Mouse (Mus musculus) myocyte (in vitro differentiated cells): ENCODE measurements around the gene Vmo1. TPM values are rescaled to one million over a fixed set of nuclear protein-coding genes. Genes with fewer than 3 reads are reported as not detected.
"Not testable (repeated sequence)": the region's sequence is repeated elsewhere in the genome, so short reads cannot be mapped to it uniquely, and the experiment has no call there.

Experiments
- H3K27me3 ChIP-seq: one replicate; pipeline ENCODE4 v1.6.1; 2011; ENCODE audit not compliant: control insufficient read depth, insufficient read depth, insufficient read length
- H3K36me3 ChIP-seq: one replicate; pipeline ENCODE4 v1.6.1; 2011; ENCODE audit not compliant: control insufficient read depth, insufficient read depth
- H3K4me2 ChIP-seq: one replicate; pipeline ENCODE4 v1.6.1; 2011; ENCODE audit warnings: low read depth, control low read depth
- H3K4me3 ChIP-seq: one replicate; pipeline ENCODE4 v1.5.1; 2011; ENCODE audit warnings: mild to moderate bottlenecking, control low read depth, moderate library complexity
- H3K79me2 ChIP-seq: one replicate; pipeline ENCODE4 v1.6.1; 2011; ENCODE audit not compliant: control insufficient read depth, insufficient read depth
- H3ac ChIP-seq: one replicate; pipeline ENCODE4 v1.6.1; 2011; ENCODE audit not compliant: control insufficient read depth, insufficient read length
- CEBPB ChIP-seq: IDR thresholded peaks from 2 replicates; pipeline ENCODE4 v1.6.1; 2011; ENCODE audit warnings: mild to moderate bottlenecking, moderate library complexity; ENCODE audit not compliant: poor library complexity, insufficient read depth, severe bottlenecking
- E2F4 ChIP-seq: IDR thresholded peaks from one replicate; pipeline ENCODE4 v1.6.1; 2011; ENCODE audit warnings: mild to moderate bottlenecking, control low read depth, moderate library complexity; ENCODE audit not compliant: insufficient read depth
- MAX ChIP-seq: IDR thresholded peaks from one replicate; pipeline ENCODE4 v1.6.1; 2011; ENCODE audit warnings: low read depth, mild to moderate bottlenecking, control low read depth
- MYOD1 ChIP-seq, 3 experiments: IDR thresholded peaks; one replicate each; pipeline ENCODE4 v1.6.1; 2011; ENCODE audit warnings: control low read depth in 2 of 3, low read depth in 2 of 3, mild to moderate bottlenecking in 2 of 3, moderate library complexity in 1 of 3; ENCODE audit not compliant: insufficient read length in 2 of 3, control insufficient read depth in 1 of 3
- MYOG ChIP-seq, 3 experiments: IDR thresholded peaks; one replicate each; pipeline ENCODE4 v1.6.1; 2011; ENCODE audit warnings: control low read depth in 2 of 3, low read depth in 2 of 3, mild to moderate bottlenecking in 2 of 3; ENCODE audit not compliant: insufficient read length in 2 of 3, control insufficient read depth in 1 of 3, insufficient read depth in 1 of 3
- POLR2A ChIP-seq: IDR thresholded peaks from one replicate; pipeline ENCODE4 v1.6.1; 2011; ENCODE audit warnings: low read depth, mild to moderate bottlenecking, control low read depth, moderate library complexity; ENCODE audit not compliant: insufficient read length
- POLR2AphosphoS2 ChIP-seq: IDR thresholded peaks from one replicate; pipeline ENCODE4 v1.6.1; 2011; ENCODE audit warnings: low read depth, control low read depth; ENCODE audit not compliant: insufficient read length
- REST ChIP-seq: IDR thresholded peaks from one replicate; pipeline ENCODE4 v1.6.1; 2011; ENCODE audit warnings: mild to moderate bottlenecking, control low read depth, moderate library complexity; ENCODE audit not compliant: insufficient read depth, insufficient read length
- SRF ChIP-seq: IDR thresholded peaks from one replicate; pipeline ENCODE4 v1.6.1; 2011; ENCODE audit warnings: low read depth; ENCODE audit not compliant: control insufficient read depth, insufficient read length
- TCF12 ChIP-seq: IDR thresholded peaks from one replicate; pipeline ENCODE4 v1.6.1; 2011; ENCODE audit warnings: mild to moderate bottlenecking, control low read depth; ENCODE audit not compliant: poor library complexity, insufficient read depth, severe bottlenecking
- TCF3 ChIP-seq: IDR thresholded peaks from one replicate; pipeline ENCODE4 v1.6.1; 2011; ENCODE audit warnings: low read depth, control low read depth; ENCODE audit not compliant: insufficient read length
- USF1 ChIP-seq: IDR thresholded peaks from one replicate; pipeline ENCODE4 v1.6.1; 2011; ENCODE audit warnings: low read depth, mild to moderate bottlenecking, control low read depth, moderate library complexity
- polyA plus RNA-seq: library from polyadenylated mRNA; unstranded; fragments of >200 nt; fragmentation: generic; extraction: Trizol; gene quantifications from one replicate; pipeline ENCODE4 v1.2.1, GENCODE M21; 2012; ENCODE audit warnings: missing spikeins

Vmo1 gene
- polyA plus RNA-seq, 1 experiment = not detected

GRCm38 (mm10) chr11:70540928-70541327, 26.5 kb upstream of the Vmo1 start:
- Histone ChIP-seq H3K27me3 (no peaks in the 10 kb centered on the region), H3K4me2 (peak overlapping the region; percentile 70), H3K4me3 (peak overlapping the region; percentile 32), H3K36me3 (no peaks in the 10 kb centered on the region), H3K79me2 (no peaks in the 10 kb centered on the region), H3ac (no peak overlapping the region)
- TF ChIP-seq MYOD1 (IDR thresholded peaks at IDR 0.05; ENCODE audit: control insufficient read depth in 1 of 3, insufficient read length in 2 of 3, low read depth in 2 of 3) (no peak), POLR2AphosphoS2 (no peak), CEBPB (no peak), POLR2A (no peak), TCF3 (no peak), REST (no peak), E2F4 (no peak), MAX (no peak), USF1 (no peak), MYOG (IDR thresholded peaks at IDR 0.05; ENCODE audit: control insufficient read depth in 1 of 3, insufficient read depth in 1 of 3, insufficient read length in 2 of 3, low read depth in 2 of 3) (no peak)

DNA sequence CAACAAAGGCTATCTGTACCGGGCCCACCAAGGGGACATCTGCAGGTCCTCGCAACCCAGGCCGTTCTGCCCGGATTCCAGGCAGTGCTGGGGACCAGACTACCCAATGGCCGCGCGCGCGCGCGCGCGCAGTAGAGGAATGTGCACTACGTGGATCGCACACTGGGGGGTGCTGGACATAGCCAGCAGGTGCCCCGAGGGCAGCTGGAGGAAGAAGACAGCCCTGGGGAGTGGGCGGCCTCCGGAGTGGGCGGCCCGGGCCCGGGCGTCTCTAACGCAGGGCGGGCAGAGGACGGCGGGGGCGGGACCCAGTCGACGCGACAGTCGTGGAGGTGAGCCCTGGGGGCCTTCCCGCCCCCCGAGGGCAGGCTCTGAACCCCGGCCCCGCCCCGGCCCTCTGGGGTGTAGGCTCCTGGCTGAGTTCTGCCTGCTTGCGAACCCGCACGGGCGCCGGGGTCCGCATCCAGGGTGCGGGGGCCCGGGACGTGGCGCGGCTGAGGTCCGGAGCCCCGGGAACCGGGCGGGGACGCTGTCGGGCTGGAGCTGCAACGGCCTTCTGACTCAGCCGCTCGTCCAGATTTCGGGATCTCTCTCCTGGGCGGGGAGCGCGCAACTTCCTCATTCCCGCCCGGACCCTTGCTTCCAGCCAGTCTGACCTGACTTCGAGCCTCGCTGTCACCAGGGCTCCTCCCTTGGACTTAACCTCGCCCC, 25.6 kb upstream of the Vmo1 start, which contains the start of gene Pld2:
Gene Pld2, plus strand, starts transcription at position 188 of the 711 bp plus-strand sequence.
- H3K79me2 ChIP-seq = no peaks in the 10 kb centered on the region
- H3ac ChIP-seq = peak within 1 kb of the TSS; percentile 3
- peak within 1 kb of the TSS; percentile 70 for H3K4me2 ChIP-seq
- H3K4me3 ChIP-seq = peak within 1 kb of the TSS; percentile 32
- H3K36me3 ChIP-seq = no peaks in the 10 kb centered on the region
- H3K27me3 ChIP-seq = no peaks in the 10 kb centered on the region
- TF ChIP-seq E2F4 = no peak
- peak in 2 of 3 experiments; percentile 72 to 82 for TF ChIP-seq MYOG (IDR thresholded peaks at IDR 0.05; ENCODE audit: control insufficient read depth in 1 of 3, insufficient read depth in 1 of 3, insufficient read length in 2 of 3, low read depth in 2 of 3)
- TF ChIP-seq TCF12 = no peak
- TF ChIP-seq REST = no peak
- no peak for TF ChIP-seq MAX
- TF ChIP-seq USF1 = no peak
- peak; percentile 34 for TF ChIP-seq POLR2AphosphoS2
- TF ChIP-seq CEBPB = no peak
- TF ChIP-seq MYOD1 (IDR thresholded peaks at IDR 0.05; ENCODE audit: control insufficient read depth in 1 of 3, insufficient read length in 2 of 3, low read depth in 2 of 3) = peak in 2 of 3 experiments; percentile 73 to 83
- peak; percentile 46 for TF ChIP-seq POLR2A
- no peak for TF ChIP-seq TCF3
- TF ChIP-seq SRF = no peak

DNA sequence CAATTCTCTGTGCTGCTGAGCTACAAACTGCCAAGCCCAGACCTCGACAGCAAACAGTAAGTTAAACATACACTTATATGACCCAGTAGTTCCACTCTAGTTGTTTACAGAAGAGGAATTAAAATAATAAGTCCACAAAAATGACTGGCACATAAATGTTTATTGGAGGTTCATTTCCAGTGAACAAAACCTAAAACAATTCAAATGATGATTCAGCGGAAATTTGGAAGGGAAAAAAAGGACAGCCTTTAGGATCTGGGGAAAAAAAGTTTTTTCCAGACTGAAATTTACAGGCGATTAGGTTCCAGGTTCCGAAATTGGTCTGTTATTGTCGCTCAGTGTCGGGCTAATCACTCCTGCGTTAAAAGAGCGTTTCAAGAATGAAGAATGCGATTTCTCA, 25.0 kb upstream of the Vmo1 start:
- Histone ChIP-seq H3K4me3 (peak overlapping the region; percentile 32), H3K79me2 (no peaks in the 10 kb centered on the region), H3ac (peak overlapping the region; percentile 3), H3K4me2 (peak overlapping the region; percentile 70), H3K36me3 (no peaks in the 10 kb centered on the region), H3K27me3 (no peaks in the 10 kb centered on the region)
- TF ChIP-seq USF1 = no peak
- TF ChIP-seq MYOG (IDR thresholded peaks at IDR 0.05; ENCODE audit: control insufficient read depth in 1 of 3, insufficient read depth in 1 of 3, insufficient read length in 2 of 3, low read depth in 2 of 3) = no peak
- TF ChIP-seq E2F4 = no peak
- TF ChIP-seq MAX = no peak
- no peak for TF ChIP-seq POLR2AphosphoS2
- no peak for TF ChIP-seq REST
- TF ChIP-seq MYOD1 (IDR thresholded peaks at IDR 0.05; ENCODE audit: control insufficient read depth in 1 of 3, insufficient read length in 2 of 3, low read depth in 2 of 3) = no peak
- no peak for TF ChIP-seq POLR2A
- no peak for TF ChIP-seq TCF3
- no peak for TF ChIP-seq SRF
- no peak for TF ChIP-seq TCF12

GRCm38 (mm10) chr11:70532839-70533238, 18.4 kb upstream of the Vmo1 start, which contains the start of gene Gm40193:
Gm40193 (minus strand) TSS chr11:70532939.
- TF ChIP-seq TCF12 = no peak
- TF ChIP-seq REST = no peak
- TF ChIP-seq POLR2AphosphoS2 = no peak
- TF ChIP-seq MAX = no peak
- no peak for TF ChIP-seq MYOG (IDR thresholded peaks at IDR 0.05; ENCODE audit: control insufficient read depth in 1 of 3, insufficient read depth in 1 of 3, insufficient read length in 2 of 3, low read depth in 2 of 3)
- TF ChIP-seq SRF = no peak
- TF ChIP-seq E2F4 = no peak
- TF ChIP-seq CEBPB = no peak
- no peak for TF ChIP-seq USF1
- no peak for TF ChIP-seq MYOD1 (IDR thresholded peaks at IDR 0.05; ENCODE audit: control insufficient read depth in 1 of 3, insufficient read length in 2 of 3, low read depth in 2 of 3)
- no peak for TF ChIP-seq TCF3
- no peak for TF ChIP-seq POLR2A
- Histone ChIP-seq H3K4me2 (no peak within 1 kb of the TSS), H3K4me3 (no peak within 1 kb of the TSS), H3K79me2 (no peaks in the 10 kb centered on the region), H3K27me3 (no peaks in the 10 kb centered on the region), H3ac (no peak within 1 kb of the TSS), H3K36me3 (peaks cover 7% of the 10 kb centered on the region)

- not testable (repeated sequence) for H3K4me2 ChIP-seq, H3ac ChIP-seq, H3K4me3 ChIP-seq, H3K79me2 ChIP-seq, H3K27me3 ChIP-seq
- H3K36me3 ChIP-seq = peaks cover 12% of the 10 kb centered on the region
Observed at GRCm38 (mm10) chr11:70531065-70531464, 16.6 kb upstream of the Vmo1 start.
